Mouse (Mus musculus) megakaryocyte, embryonic 14.5 days (primary cell): Measurements from ENCODE around the gene Gm45717. TPM values are rescaled to one million over a fixed set of nuclear protein-coding genes. Genes with fewer than 3 reads are reported as not detected.

Source experiments
- H3K27me3 ChIP-seq: replicated peaks from 2 replicates; pipeline ENCODE3; 2012; ENCODE audit warnings: inconsistent platforms
- H3K36me3 ChIP-seq: replicated peaks from 2 replicates; pipeline ENCODE3; 2012; ENCODE audit warnings: low read length, inconsistent platforms, mixed read lengths
- H3K4me1 ChIP-seq: 2 replicates; pipeline ENCODE4 v1.6.1; 2012; ENCODE audit warnings: inconsistent platforms
- H3K4me3 ChIP-seq: replicated peaks from 2 replicates; pipeline ENCODE3; 2012; ENCODE audit warnings: moderate library complexity, mild to moderate bottlenecking, inconsistent platforms
- H3K9me3 ChIP-seq: 2 replicates; pipeline ENCODE4 v1.6.1; 2012; ENCODE audit warnings: inconsistent platforms
- FLI1 ChIP-seq: IDR thresholded peaks from 2 replicates; pipeline ENCODE4 v1.6.1; 2012; ENCODE audit warnings: low read length, inconsistent platforms, mixed read lengths
- GATA1 ChIP-seq: IDR thresholded peaks from 3 replicates; pipeline ENCODE4 v1.6.1; 2012; ENCODE audit warnings: mixed read lengths, low read length, inconsistent platforms, borderline replicate concordance
- polyA plus RNA-seq: library from polyadenylated mRNA; stranded (reverse); fragments of >175 nt; gene quantifications from 2 replicates; pipeline ENCODE4 v1.2.3, GENCODE M21; 2012; ENCODE audit warnings: low replicate concordance; ENCODE audit not compliant: insufficient read depth

Gene Gm45717
- polyA plus RNA-seq, 1 experiment: not detected

DNA sequence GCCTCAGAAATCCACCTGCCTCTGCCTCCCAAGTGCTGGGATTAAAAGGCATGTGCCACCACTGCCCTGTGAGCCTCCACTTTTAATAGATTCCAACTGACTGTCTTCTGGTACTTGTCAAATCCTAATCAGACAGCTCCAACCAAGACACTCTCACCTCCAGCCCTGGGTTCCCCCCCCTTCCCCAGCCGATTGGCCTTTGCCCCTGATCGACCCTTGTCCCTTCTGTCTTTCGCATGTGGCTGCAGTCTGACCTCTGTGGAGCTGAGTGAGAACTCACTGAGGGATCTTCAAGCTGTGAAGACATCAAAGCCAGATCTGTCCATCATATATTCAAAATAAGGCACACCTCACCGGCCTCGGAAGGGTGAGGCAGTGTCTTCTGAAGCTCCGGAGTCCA is 28.6 kb downstream of the Gm45717 start:
- no peak for TF ChIP-seq GATA1
- TF ChIP-seq FLI1: no peak
- Histone ChIP-seq H3K36me3 (peaks cover 69% of the 10 kb centered on the region), H3K4me1 (peaks cover 57% of the 10 kb centered on the region), H3K27me3 (no peaks in the 10 kb centered on the region), H3K9me3 (peaks cover 15% of the 10 kb centered on the region), H3K4me3 (no peak overlapping the region)

DNA sequence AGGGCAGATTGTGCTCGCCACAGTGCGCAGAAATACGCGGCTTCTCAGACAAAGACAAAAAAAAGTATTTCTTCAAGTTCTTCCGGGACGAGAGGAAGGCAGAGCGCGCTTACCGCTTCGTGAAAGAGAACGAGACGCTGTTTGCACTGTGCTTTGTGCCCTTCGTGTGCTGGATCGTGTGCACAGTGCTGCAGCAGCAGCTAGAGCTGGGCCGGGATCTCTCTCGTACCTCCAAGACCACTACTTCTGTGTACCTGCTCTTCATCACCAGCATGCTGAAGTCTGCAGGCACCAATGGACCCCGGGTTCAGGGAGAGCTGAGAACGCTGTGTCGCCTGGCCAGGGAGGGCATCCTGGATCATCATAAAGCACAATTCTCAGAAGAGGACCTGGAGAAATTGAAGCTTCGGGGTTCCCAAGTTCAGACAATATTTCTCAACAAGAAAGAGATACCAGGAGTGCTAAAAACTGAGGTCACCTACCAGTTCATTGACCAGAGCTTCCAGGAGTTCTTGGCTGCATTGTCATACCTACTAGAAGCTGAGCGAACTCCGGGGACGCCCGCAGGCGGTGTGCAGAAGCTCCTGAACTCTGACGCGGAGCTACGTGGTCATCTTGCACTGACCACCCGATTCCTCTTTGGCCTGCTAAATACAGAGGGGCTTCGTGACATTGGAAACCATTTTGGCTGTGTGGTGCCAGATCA is 32.5 kb downstream of the Gm45717 start:
- peak overlapping the region; percentile 91 for H3K4me3 ChIP-seq
- peaks cover 60% of the 10 kb centered on the region for H3K36me3 ChIP-seq
- H3K27me3 ChIP-seq: no peaks in the 10 kb centered on the region

DNA sequence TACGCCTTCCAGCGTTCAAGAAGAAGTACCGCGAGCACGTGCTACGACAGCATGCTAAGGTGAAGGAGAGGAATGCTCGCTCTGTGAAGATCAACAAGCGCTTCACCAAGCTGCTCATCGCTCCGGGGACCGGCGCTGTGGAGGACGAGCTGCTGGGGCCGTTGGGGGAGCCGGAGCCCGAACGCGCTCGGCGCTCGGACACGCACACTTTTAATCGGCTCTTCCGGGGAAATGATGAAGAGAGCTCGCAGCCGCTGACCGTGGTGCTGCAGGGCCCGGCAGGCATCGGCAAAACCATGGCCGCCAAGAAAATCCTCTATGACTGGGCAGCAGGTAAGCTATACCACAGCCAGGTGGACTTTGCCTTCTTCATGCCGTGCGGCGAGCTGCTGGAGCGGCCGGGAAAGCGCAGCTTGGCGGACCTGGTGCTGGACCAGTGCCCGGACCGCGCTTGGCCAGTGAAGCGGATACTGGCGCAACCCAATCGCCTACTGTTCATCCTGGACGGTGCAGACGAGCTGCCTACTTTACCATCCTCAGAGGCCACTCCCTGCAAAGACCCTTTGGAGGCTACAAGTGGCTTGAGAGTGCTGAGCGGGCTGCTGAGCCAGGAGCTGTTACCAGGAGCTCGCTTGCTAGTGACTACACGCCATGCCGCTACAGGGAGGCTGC is 33.2 kb downstream of the Gm45717 start:
- H3K4me1 ChIP-seq: peaks cover 100% of the 10 kb centered on the region
- TF ChIP-seq FLI1: no peak
- no peak for TF ChIP-seq GATA1
- H3K4me3 ChIP-seq: peak overlapping the region; percentile 91
- no peaks in the 10 kb centered on the region for H3K27me3 ChIP-seq
- H3K36me3 ChIP-seq: peaks cover 53% of the 10 kb centered on the region
- H3K9me3 ChIP-seq: peaks cover 2% of the 10 kb centered on the region

More for the DNA sequence above, 32.5 kb downstream of the Gm45717 start:
- Histone ChIP-seq H3K4me1 (peaks cover 97% of the 10 kb centered on the region), H3K9me3 (peaks cover 7% of the 10 kb centered on the region)
- TF ChIP-seq FLI1: no peak
- TF ChIP-seq GATA1: no peak

DNA sequence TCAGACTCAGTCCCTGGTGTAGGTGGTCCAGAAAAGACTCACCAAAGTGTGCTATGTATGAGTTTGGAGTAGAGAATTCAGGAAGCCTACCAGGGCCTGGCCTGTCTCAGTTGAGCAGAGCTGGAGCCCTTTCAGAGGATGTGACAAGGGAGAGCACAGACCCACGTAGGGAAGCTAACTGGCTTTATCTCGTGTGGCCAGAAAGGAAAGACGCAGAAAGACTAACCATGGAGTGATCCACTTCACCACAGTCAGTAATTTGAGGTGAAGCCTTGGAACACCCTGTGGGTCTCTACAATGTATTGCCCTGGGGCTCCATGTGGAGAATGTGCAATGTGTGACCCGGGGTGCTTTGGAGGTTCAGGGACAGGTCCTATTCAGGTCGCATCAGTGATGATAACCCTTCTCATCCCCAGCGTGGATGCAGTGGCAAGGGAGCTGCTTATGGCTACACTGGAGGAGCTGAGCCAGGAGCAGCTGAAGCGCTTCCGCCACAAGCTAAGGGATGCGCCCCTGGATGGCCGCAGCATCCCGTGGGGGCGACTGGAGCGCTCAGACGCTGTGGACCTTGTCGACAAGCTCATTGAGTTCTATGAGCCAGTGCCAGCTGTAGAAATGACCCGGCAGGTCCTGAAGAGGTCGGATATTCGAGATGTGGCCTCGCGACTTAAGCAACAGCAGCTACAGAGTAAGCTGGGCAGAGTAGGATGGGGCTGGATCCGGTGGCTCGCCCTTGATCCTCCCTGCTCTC is 34.3 kb downstream of the Gm45717 start:
- H3K27me3 ChIP-seq: no peaks in the 10 kb centered on the region
- H3K9me3 ChIP-seq: no peaks in the 10 kb centered on the region
- H3K36me3 ChIP-seq: peaks cover 42% of the 10 kb centered on the region
- H3K4me3 ChIP-seq: peak overlapping the region; percentile 91
- peaks cover 100% of the 10 kb centered on the region for H3K4me1 ChIP-seq
- TF ChIP-seq FLI1 (no peak), GATA1 (peak; percentile 85; the same call in 2 of the 3 replicates)

DNA sequence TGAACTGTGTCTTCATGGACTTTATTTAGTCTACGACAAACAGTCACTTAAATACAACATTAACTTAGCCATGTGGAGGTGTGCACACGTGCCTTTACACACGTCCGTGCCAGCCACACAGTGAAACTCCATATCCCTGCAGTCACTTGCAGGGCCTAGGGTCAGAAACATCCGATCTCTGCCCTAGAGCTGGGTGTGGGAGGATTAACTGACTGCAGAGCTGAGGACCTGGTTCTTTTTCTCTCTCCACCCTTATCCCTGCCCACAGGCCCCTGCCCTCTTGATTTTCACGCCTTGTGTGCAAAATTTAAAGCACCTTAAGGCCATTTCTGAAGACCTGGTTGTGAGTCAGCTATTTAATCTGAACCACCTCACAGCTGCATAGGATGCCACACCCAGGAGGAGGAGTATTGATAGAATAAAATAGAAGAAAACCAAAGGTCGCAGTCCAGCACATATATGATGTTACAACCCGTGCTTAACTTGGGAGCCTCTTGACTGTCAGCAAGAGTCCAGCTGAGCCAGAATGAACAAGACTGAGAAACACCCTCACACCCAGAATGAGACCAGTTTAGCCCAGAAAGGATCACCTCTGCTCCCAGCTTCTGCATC is 35.2 kb downstream of the Gm45717 start, which contains the start of gene Nlrp6:
TSS of gene Nlrp6 (plus strand) at position 485 of the 612 bp plus-strand sequence.
- Histone ChIP-seq H3K4me3 (peak within 1 kb of the TSS; percentile 91), H3K4me1 (peaks cover 100% of the 10 kb centered on the region), H3K27me3 (no peaks in the 10 kb centered on the region), H3K36me3 (peaks cover 33% of the 10 kb centered on the region), H3K9me3 (no peaks in the 10 kb centered on the region)
- TF ChIP-seq GATA1: no peak
- TF ChIP-seq FLI1: no peak

DNA sequence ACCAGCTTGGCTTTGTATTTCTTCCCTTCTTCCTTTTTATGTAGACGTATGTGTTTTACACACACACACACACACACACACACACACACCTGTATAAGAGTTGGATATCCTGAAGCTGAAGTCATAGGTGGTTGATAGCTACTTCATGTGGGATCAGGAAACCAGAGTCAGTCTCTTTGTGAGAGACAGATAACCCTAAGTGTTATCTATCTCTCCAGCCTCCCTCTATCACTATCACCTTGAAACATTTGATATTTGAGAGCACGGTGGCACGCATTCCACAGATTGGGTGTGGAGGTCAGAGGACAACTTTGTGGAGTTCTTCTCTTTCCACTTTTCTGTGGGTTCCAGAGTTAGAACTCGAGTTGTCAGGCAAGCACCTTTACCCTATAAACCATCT is 35.8 kb downstream of the Gm45717 start:
- no peaks in the 10 kb centered on the region for H3K27me3 ChIP-seq

DNA sequence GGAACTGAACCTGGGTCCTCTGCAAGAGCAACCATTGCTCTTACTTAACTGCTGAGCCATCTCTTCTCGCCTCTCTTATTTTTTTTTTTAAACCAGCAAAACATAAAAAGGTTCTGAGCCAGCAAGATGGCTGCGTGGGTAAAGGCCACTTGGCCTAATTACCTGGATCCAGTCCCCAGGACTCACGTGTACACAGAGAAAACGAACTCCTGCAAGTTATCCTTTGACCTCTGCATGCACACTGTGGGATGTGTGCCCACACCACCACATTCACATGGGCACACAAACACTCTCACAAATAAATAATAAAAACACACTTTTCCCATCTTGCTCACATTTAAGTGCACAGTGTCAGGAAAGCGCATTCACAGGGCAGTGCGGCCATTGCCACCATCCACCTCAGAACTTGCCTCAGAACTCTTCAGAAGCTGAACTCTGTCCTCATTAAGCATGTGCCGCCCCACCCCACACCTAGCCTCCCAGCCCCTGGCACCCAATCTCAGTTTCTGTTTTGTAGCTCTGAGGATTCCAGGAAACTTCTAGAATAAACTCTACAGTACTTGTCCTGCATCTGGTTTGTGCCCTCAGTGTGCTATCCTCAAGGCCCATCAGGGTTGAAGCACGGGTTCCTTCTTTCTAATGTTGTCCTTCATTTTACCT is 41.6 kb downstream of the Gm45717 start:
- Histone ChIP-seq H3K4me3 (no peak overlapping the region), H3K9me3 (no peaks in the 10 kb centered on the region), H3K27me3 (no peaks in the 10 kb centered on the region), H3K4me1 (peaks cover 74% of the 10 kb centered on the region), H3K36me3 (no peaks in the 10 kb centered on the region)
- no peak for TF ChIP-seq FLI1
- no peak for TF ChIP-seq GATA1

More for the DNA sequence above, 35.8 kb downstream of the Gm45717 start:
- TF ChIP-seq FLI1 (no peak), GATA1 (no peak)
- H3K4me1 ChIP-seq: peaks cover 100% of the 10 kb centered on the region
- H3K4me3 ChIP-seq: peak overlapping the region; percentile 91
- H3K9me3 ChIP-seq: no peaks in the 10 kb centered on the region
- H3K36me3 ChIP-seq: peaks cover 27% of the 10 kb centered on the region

DNA sequence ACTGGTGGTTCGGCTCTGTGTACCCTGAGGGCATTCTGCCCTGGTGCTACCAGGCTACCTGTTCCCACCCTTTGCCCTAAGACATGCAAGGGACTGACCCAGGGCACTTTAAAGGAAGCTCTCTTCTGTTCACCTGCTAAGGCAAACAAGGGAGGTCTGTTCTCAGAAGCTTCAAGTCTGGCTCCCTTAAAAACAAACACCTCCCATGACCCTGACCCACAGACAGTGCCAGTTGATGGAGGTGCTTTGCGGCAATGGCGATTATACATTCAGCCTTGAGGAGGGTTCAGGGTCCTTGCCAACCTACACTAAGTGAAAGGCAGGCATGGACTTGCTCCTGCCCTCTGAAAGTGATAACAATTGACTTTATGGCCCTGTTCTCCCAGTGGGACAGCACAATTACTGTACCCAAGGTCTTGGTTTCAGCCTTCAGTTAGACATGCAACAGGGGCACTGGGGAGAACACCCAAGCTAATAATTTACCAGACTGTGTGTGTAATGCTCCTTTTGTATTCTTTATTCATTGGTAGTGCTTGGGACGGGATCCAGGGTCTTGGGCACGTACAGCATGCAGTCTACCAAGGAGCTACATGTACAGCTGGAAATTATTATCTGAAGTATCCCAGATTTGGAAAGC is 42.8 kb downstream of the Gm45717 start:
- Histone ChIP-seq H3K27me3 (no peaks in the 10 kb centered on the region), H3K4me3 (no peak overlapping the region), H3K9me3 (no peaks in the 10 kb centered on the region), H3K36me3 (no peaks in the 10 kb centered on the region), H3K4me1 (peaks cover 73% of the 10 kb centered on the region)
- TF ChIP-seq GATA1: no peak
- no peak for TF ChIP-seq FLI1
